Mouse (Mus musculus): ENCODE data around the gene Mamdc2.
A peak's percentile ranks its signal among the peaks of the same experiment; 100 is the strongest.

Gene Mamdc2

DNA sequence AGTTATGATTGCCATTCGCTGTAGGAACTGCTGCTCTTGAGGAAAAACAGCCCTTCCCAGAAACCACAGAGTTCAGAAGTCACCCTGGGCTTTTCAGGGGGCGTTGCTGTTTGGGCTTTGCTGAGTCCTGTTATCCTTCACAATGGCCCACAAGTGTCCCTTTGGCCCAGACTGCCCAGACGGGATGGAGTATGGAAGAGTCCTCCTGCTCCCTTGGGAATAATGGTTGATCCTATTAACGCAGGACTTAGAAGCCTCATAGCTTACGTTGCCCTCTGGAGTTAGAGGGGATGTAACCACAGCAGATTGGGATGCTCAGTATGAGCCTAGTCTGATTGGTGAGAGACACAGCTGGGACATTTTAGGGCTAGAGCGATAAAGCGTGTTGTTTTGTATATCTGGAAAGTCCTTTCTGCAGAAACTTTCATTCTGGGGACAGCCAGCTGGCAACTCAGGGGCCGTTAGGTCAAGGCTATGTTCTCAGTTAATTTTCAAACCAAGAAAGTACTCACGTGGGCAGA lies 94.3 kb downstream of the Mamdc2 start:
- peak in 1 of 2 experiments; percentile 42 for DNase-seq

DNA sequence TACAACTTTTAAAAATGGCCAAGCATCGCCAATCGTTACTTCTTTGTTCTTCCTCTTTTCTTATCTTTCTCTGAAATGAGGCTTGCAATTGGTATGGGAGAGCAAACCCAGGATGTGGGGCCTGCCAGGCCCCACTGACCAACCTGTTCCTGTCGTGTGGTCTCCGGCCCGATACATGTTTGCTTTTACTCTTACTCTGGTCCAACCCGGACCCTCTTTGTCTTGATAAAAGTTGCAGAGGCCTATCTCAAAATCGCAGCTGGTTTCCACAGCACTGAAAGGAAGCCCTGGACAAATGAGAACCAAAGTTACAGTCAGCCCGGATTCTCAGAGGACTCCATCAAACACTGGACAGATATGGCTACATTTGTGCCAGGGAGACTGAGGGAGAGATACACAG lies 95.1 kb downstream of the Mamdc2 start:
- no peak for DNase-seq

DNA sequence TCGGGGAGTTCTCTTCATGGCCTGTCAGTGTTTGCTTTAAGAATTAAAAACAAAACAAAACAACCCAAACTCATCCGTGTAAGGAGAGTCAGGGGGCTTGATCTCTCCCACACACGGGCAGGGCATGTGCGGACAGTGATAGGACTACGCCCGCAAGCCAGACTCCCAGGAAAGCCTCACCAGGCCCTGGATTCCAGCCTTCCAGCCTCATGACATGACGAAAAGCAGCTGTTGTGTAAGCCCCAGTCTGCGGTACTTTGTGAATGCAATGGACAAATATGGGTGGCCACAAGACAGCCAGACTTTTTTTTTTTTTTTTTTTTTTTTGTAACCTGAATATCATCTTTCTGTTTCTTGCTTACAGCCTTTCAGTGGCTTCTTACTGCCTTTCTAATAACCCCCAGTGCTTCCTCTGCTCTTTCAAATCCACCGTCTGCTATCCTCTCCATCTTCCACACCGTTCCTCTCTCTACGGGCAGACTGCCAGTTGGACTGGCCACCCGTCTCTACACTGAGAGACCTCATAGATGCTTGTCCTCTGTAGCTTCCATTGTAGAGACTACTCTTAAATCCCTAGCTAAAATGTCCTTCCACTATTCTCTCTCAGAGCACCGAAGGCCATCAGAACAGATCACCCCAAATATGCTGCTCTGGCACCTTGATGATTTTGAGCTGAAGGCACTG lies 96.3 kb downstream of the Mamdc2 start:
- DNase-seq, result peak; percentile 20 to 45

DNA sequence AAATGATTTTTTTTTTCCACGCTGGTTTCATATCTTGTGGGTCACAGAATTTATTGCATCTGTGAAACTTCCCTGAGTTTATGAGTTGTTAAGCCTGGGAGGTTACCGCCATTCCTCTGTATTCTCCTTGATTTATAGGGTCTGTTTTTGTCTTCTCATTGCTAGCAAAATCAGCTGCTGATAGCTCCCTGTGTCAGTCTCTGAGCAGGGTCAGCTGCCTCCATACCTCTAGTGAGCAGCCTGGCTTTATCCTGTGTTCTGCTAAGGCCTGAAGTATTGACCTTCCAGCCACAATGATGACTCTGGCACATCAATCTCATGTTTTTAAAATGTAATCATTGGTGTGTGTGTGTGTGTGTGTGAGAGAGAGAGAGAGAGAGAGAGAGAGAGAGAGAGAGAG lies 98.3 kb downstream of the Mamdc2 start:
- no peak for DNase-seq

DNA sequence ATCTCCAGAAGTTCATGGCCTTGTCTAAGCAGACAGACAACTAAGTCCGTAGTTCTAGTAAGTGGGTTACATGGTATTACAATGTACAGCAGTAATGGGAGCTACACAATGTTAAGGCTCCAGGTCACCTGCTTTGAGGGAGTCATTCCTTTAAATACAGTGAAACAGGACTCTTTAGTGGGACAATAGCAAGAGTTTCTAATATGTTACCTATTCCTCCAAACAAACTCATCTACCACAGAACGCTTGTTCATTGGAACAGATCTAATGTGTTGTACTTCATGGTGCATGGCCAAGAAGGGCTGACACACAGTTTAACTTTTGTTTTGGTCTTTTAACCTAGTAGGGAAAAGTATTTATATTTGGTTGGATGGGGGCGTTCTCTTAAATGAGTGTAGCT lies 105.5 kb downstream of the Mamdc2 start:
- no peak for DNase-seq

DNA sequence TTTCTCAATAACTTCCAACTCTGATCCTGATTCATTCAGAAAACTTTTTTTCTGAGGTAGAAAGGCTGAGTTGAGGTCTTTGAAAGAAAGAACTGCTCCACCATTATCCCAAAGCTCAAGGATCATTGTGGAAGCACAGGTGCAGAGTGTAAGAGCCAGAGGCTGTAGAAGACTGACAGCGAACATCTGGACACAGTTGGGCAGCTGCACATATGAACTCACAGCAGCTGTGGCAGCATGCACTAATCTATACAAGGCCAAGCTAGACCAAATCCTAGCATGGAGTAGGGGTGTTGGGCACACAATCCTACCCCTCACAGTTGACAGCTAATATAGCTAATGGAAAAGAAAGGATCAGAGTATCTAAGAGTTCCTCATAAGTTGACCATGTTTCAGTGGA lies 115.4 kb downstream of the Mamdc2 start:
- no peak for DNase-seq

DNA sequence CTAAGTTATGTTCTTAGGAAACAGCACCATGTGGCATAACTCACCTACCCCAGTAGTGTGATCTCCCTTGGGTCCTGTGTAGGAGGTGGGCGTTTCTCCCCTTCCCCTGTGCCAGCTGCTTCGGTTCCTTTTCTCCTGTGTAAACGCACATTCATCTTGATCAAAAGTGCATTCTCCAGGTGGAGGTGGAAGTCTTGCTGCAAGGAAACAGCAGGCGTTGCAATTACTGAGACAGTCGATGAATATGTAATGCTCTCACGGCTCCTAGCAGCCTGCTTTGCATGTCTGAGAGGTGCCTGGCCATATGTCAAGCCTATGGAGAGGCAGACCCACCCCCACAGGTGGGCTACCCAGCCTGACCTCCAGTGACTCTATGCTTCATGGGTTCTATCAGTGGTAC lies 117.4 kb downstream of the Mamdc2 start:
- DNase-seq, result no peak

DNA sequence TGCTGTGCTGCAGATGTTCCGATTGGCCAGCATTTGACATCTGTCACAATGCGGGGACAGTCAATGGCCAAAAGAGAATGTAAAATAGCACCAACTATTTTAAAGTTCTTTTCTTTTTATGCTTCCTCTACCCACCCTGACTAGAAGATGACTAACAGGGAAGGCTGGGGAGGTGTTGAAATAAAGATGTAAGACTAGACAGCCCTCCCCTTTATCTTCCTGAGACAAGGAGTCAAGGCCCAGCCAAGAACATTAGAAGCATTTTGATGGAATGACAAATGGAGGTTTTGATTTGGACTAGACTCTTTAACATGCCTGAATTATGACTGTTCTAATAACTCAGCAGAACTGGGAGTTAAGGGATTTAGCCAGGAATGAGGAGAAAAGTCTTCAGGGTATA lies 118.9 kb downstream of the Mamdc2 start:
- DNase-seq, result no peak

DNA sequence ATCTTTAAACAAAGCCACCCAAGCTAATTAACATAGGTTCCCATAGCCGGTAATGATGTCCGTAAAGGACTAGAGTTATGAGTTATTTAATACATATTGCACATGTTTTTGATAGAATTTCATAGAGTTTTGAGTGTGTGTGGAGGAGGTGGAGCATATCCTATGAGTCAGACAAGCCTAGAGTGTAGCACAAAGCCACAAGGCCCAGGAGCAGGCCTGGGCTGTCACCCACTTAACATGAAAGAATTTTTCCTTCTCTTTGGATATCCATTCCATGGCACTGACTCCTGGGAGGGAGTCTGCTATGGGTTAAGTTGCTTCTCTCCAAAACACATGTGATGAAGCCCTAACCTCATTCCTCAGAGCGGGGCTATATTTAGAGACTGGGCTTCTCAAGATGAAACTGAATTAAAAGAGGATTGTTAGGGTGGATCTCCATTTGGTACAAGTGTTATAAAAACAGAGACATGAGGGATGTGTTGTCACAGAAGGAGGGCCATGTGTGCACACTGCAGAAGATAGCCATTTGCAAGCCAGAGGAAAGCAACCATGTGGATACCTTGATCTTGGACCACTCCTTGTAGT lies 121.1 kb downstream of the Mamdc2 start:
- DNase-seq, result no peak

DNA sequence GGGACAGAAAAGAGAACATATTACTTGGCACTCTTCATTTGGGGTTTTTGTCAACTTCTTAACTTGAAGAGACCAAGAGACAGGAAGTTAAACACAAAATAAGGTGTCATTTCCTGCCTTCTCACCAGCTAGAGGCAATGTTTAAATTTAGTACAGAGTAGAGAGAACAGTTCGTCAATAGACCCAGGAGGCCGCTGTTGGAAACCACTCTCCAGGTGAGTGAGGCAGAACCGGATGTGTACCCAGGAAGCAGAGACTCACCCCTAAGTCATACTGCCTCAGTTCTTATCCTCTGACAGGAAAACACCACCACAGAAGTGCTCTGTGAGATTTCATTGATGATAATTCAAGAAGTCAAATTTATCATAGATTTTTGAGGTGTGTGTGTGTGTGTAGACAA lies 125.1 kb downstream of the Mamdc2 start:
- DNase-seq, result no peak

DNA sequence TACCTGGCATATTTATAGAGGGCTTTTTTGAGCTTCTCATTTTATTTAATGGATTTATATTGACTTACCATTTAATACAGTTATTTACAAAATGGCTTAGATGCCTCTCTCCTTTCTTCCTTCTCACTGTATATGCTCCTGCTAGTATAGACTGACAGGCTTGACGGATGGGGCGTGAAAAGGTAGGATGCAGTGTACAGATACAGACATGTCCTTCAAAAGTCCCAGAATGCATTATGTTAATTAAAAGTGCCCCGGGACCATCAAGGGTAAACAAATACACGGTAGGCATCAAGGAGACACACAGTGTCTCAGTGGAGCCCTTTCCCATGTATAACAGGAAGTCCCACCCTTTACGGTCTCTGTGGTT lies 130.3 kb downstream of the Mamdc2 start:
- no peak for DNase-seq

DNA sequence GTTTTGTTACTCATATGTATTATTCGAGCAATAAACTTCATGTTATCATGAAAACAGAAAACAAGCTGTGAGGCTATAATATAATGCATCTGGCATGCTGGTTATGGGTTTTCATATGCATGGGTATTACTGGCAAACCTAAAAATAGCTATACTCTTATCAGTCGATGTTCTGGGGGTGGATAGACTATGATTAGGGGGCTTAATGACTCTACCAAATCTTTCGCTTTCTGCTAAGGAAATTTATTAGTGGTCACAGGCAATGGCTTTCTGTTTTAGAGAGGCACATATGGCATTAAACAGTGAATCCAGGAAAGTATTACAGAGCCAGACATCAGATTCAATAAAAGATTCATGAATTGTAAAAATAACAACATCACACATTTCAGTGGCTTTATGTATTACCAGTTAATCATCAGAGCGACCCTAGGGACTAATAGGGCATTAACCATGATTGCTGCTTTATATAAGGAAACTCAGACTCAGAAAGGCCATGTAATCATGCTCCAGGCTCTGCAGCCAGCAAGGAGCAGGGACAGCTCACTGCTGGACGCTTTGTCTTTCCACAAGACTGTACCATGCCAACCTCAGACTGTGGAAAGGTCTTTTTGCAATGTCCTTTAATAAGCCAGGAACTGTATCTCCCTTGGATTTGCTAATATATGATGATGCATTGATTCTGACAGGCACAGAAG lies 130.8 kb downstream of the Mamdc2 start:
- no peak for DNase-seq

DNA sequence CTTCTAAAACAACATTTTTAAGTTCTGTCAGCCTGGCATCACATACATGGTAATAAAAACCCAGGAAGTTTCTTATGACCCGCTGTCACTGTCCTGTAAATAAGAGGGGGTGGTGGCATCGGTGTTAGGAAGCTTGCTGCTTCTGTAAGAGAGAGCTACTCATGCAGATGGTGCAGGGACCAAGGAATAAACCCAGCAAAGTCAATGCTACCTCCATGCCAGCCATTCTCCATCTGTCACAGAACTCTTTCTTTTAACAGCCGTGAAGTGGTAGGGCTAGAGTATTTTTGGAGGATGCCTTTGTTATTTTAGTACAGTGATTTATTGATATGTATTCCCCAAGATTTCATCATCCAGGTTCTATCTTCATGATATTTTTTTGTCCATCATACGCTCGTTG lies 131.4 kb downstream of the Mamdc2 start:
- DNase-seq, result no peak

DNA sequence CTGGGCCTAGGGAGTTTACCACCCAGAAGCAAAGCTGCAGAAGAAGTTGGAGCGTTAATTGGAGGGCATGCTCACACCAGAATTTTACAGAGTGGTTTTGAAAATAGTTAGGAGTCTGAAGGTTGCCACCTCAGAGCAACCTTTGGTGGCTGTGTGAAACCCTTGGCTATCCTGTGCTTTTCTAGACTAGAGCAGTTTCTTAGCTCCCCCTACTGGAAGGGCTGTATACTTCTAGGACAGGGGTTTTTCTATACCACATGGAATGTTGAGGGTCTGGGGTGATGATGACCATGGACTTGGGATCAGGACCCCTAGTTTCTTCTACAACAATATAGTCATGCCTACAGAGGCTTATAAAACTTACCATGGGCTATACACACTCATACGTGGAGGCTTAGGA lies 138.3 kb downstream of the Mamdc2 start:
- no peak for DNase-seq

DNA sequence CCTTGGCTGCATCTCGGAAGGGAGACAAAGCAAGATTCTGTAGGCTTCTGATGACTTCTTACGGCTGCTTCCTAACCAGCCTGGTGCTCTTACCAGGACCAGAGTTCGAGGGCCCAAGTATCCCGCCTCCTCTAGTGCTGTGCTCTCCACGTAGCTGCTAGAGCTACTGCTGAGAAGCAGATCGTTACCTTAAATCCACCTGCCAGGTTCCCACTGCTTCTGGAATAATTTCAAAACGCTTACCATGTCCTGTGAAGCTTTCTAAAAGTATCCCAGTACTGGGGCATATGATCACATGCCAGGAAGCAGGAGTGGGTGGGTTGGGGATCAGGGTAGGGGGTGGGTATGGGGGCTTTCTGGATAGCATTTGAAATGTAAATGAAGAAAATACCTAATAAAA lies 141.6 kb downstream of the Mamdc2 start:
- DNase-seq, result no peak

DNA sequence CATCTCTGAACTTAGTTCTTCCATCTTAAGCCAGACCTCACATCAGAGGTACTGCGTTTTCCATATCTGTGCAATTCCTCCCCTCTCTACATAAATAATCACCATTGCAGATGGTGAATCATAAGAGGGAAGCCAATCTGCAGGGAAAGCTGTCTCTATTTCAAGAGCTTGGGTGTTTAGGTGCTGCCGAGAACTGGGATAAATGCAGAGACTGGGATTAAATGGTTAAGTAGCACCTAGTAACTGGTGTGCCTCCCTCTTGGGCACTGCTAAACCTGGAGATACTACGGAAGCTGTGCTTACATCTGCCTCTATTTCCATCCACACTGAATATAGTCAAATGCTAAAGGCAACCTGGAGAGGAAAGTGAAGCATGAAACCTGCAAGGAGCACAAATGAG lies 148.3 kb downstream of the Mamdc2 start:
- DNase-seq, result no peak

DNA sequence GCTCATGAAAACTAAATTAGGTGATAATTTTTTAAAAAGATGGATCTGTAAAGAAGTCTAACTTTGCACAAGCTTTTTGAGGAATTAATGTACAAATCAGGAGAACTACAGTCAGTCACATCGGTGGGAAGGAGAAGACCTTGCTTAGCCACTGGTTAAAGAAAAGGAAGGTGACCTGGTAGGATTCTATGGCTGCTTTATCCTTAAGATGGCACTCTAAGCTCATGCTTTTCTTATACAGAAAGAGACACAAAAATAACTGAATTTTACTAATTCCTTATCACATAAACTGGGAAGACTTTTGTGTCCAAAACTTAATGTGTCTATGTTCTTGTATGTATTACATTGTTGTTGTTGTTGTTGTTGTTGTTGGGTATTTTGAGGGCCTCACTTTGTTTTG lies 149.3 kb downstream of the Mamdc2 start:
- DNase-seq, result no peak

DNA sequence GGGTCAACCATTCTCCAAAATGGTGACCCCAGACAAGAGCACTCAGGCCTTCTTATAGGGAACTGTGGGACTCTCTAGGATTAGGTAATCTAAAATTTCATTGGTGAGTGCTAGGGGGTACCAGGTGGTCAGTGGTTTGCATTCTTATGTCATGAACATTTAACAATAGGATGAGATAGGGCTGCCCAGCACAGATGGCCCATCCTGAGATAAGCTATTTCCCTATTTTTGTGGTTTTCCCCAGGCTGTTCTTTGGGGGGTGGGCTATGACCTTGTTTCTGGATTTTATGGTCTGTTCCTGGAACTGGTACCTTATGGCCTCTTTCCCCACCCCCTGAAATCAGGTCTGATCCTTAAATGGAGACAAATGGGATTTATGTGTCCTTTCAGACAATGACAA lies 151.1 kb downstream of the Mamdc2 start:
- DNase-seq, result no peak

DNA sequence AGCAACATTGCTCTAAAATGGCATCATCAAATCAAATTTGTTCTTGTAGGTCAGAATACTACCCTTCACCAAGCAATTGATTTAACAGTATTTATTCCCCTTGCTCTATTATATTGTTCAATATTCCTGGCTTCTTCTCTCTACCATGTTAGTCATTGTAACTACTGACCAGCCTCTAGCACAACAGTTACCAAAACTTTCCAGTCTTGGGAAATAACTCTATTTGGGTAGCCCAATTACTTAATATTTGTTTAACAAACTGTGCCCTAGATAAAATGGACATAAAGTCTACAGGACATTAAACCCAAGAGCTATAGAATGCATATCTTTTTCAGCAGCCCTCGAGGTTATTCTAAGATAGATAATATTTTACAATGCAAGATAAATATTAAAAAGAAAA lies 159.0 kb downstream of the Mamdc2 start:
- no peak for DNase-seq

DNA sequence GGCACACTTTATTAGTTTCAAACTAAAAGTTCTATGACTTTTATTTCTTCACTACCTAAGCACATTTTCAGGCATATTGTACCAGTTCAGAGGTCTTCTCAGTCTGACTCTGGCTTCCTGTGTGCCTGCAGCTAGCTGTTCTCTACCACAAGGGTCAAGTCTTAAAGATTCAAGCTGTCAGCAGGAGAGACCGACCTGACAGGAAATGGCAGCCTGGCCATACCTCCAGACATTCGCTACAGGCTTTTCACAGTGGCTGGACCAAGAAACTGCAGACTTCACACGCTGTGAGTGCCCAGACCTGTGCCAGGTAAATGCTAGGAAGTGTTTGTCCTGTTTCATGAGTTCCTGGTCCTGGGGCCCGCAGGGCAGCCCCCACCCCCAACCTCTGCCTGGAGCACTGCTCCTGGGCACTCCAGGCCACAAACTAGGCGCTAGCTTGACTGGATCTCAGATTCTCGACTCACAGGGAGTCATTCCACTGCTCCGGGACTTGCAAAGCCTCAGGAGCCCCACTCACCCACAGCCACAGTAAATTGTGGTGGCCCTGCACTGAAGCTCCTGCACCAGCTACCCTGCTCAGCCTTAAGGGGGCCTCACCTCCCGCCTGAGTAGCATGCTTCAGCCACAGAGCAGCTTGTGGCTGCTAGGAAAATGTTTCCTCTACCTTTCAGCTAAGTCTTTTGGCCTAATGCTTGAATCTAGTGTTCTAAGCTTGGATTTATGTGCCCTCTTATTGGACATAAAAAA lies 166.2 kb downstream of the Mamdc2 start:
- no peak for DNase-seq

DNA sequence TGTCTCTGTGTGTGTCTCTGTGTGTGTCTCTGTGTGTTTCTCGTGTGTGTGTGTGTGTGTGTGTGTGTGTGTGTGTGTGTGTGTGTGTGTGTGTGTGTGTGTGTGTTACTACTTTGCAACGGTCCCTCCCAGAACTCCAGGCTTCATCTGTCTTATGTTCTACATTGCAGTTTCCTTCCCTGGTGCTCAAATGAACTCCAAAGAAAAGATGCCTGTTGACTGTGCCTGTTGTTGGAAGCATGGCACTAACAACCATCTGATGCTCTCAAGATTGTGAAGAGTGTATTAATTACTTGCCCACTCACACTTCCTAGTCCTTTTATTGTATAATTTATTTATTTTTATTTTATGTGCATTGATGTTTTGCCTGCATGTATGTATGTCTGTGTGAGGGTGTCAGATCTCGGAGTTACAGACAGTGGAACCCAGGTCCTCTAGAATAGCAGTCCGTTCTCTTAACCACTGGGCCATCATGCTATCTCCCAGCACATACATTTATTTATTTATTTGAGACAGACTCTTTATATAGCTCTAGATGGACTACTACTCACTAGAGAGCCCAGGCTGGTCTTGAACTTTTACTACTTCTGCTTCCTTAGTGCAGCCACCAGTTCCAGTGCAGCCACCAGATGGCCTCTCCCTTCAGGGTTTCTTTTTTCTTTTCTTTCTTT lies 174.1 kb downstream of the Mamdc2 start:
- no peak for DNase-seq

DNA sequence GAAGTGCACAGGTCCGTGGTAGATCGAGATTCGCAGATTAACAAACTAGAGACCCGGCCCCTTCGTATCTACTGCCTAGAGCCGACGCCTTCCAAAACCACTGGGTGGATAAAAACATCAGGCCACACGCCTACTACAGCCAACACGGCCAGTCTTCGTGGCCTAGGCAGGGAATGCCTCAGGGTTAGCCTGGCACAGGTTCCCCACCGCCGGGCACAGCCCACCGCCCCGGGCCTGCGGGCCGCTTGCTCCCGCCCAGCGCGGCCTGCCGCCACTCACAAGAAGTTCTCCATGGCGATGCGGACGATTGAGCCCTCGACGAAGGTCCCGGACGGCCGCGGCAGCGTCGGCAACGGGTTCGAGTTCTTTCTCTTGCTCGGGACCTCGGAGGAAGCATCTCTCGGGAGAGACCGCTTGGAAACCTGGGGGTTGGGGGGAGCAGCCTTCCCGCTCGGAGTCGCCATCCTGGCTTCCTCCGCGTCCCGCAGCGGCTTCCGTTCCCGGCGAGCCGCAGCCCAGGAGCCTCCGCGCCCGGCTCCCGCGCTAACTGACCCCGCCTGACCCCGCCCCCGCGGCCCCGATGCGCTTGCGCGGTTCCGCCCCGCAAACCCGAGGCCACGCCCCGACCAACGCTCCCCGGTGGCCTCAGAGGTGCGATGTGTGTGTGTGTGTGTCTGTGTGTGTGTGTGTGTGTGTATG lies 174.7 kb downstream of the Mamdc2 start, which contains the start of gene Smc5:
Gene Smc5 (minus strand): TSS at position 543 of the 699 bp plus-strand sequence.
- peak; percentile 93 to 95 for DNase-seq

Data from lung, postnatal 4 days (tissue).